Mouse (Mus musculus) neutrophil, adult 5-6 weeks (primary cell): ENCODE results near the gene Mettl17. TPM values are rescaled to one million over a fixed set of nuclear protein-coding genes. Genes with fewer than 3 reads are reported as not detected.
"Not testable (repeated sequence)": the region's sequence is repeated elsewhere in the genome, so short reads cannot be mapped to it uniquely, and the experiment has no call there.

Source experiments
- ATAC-seq: fragments of 151-379, 151-347 bp; 2 replicates; pipeline ENCODE4 v1.8.0; 2017; ENCODE audit warnings: mild to moderate bottlenecking, moderate TSS enrichment; ENCODE audit not compliant: insufficient number of reproducible peaks, poor library complexity, low FRiP score, severe bottlenecking; ENCODE audit errors: extremely low read depth
- total RNA-seq: library from RNA; stranded (forward); fragments of 200-1000 nt; gene quantifications from 2 replicates; pipeline ENCODE4 v1.2.3, GENCODE M21; 2017

Gene Mettl17
- total RNA-seq: 23.1 and 25.8 TPM in 2 replicates

- peak; percentile 94 for ATAC-seq
These were observed at the start of gene Mettl17 for GRCm38 (mm10) chr14:51884598-51885331. Gene Mettl17 (plus strand): TSS chr14:51884842.

DNA sequence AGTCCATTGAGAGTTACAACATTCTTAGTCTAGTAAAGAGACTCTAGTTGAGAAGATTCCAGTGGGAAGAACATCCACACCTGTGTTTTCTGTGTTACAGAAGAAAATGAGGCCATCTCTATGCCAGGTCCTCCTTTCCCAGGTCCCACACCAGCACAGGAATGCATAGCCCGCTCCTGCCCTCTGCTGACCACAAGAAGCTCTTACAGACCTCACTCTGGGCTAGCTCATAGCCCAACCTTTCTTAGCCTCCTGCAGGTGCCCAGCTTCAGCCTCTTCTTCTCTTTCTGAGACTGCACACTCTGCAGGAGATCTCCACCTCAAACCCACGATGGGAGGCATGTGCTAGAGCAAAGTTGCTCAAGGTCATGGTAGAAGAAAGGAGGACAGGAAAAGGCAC is 46.2 kb upstream of the Mettl17 start:
- ATAC-seq: not testable (repeated sequence)

- no peak for ATAC-seq
These were observed 42.4 kb upstream of the Mettl17 start for GRCm38 (mm10) chr14:51842250-51842649.

- no peak for ATAC-seq
These were observed 41.9 kb upstream of the Mettl17 start for GRCm38 (mm10) chr14:51842781-51843180.

DNA sequence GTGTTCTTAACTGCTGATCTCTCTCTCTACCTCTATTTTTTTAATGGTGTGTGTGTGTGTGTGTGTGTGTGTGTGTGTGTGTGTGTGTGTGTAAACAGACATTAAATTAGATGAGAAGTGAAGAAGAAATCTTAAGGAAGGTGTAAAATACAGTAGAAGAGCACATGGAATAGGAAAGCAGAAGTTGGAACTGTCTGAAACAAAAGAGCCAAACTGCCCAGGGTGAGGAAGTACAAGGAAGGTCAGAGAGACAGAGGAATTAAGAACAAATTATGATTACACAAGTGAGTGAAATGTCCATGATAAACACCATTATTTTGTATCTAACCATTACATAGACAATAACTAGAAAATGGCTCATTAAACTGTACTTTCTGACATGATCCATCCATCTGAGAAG is 40.8 kb upstream of the Mettl17 start:
- no peak for ATAC-seq

GRCm38 (mm10) chr14:51846566-51846965 is 38.1 kb upstream of the Mettl17 start:
- ATAC-seq: no peak

DNA sequence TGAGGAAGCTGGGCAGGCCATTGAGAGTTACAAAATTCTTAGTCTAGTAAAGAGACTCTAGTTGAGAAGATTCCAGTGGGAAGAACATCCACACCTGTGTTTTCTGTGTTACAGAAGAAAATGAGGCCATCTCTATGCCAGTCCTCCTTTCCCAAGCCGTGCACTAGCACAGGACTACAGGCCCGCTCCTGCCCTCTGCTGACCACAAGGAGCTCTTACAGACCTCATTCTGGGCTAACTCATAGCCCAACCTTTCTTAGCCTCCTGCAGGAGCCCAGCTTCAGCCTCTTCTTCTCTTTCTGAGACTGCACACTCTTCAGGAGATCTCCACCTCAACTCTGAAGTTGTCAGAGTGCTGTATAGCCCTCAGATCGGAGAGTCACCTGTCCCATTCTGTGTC is 33.6 kb upstream of the Mettl17 start:
- ATAC-seq: not testable (repeated sequence)

- ATAC-seq: no peak
These were observed 31.2 kb upstream of the Mettl17 start, which contains the start of gene Ear6 for GRCm38 (mm10) chr14:51853399-51853798. Gene Ear6 (plus strand): TSS chr14:51853699.

DNA sequence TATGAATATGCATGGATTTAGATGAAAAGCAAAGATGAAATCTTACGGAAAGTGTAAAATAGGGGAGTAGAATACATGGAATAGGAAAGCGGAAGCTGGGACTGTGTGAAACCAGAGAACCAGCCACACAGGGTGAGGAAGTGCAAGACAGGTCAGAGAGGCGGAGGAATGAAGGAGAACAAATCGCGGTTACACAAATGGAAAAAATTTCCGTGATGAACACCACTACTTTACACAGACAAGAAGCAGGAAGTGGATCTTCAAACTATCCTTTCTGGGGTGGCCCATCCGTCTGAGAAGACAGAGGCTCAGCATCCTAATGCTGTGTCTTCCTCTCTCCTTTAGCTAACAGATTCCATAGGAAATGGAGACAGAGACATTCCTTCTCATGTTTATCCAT is 29.4 kb upstream of the Mettl17 start:
- ATAC-seq: not testable (repeated sequence)

- ATAC-seq: not testable (repeated sequence)
These were observed 21.0 kb upstream of the Mettl17 start for GRCm38 (mm10) chr14:51863603-51864002.

DNA sequence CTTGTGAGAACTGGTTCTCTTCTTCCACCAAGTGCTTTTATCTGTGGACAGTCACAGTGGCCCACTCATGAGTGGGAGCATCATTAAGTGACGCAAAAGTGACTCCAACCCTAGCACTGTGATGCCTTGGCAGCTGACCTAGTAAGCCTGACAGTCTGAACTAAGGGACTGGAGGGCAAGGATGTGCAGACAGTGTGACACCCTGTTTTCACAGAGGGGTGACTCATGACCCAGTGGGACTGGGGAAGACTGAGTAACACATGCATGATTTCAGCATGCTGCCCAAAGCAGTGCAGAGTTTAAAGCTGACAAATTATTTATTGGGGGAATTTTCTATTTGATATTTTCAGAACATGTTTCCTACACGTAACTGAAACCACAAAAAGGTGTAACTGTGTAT is 13.9 kb upstream of the Mettl17 start:
- no peak for ATAC-seq

DNA sequence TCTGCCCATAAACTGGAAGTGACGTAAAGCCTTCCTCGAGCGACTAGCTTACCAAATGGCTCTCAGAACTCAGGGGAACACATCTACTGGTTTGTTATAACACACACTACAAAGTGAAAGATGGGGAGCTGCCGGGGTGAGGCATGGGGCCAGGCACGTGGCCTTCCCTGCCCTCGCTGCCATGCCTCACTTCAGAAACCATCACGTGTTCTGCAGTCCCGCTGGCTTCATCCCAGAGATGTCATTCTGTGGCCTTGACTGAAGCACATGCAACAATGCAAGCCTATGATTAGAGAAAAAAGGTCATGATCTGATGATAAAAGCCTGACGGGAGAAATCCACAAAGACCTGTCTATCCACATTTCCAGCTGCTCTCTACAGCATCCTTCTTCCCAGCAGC is 12.9 kb upstream of the Mettl17 start:
- ATAC-seq: no peak

DNA sequence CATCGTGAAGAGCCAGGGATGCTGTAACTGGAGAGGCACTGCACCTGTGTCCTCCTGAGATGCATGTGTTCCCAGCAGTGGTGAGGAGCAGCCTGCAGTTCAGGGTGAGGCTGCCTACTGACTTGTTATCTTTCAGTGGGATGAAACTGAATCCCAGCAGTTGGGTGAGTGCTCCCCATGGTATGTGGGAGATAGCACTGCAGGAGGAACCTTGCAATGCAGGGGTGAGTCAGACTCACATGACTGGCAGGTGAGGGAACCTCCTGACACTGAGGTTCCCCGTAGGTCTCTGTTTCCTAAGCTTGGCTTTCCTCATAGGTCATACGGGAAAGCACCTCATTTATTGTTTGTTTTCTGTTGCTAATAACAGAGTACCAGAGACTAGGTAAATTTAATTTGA is 7.1 kb upstream of the Mettl17 start:
- no peak for ATAC-seq

GRCm38 (mm10) chr14:51883527-51884030 is 1.1 kb upstream of the Mettl17 start:
- ATAC-seq: peak; percentile 59

DNA sequence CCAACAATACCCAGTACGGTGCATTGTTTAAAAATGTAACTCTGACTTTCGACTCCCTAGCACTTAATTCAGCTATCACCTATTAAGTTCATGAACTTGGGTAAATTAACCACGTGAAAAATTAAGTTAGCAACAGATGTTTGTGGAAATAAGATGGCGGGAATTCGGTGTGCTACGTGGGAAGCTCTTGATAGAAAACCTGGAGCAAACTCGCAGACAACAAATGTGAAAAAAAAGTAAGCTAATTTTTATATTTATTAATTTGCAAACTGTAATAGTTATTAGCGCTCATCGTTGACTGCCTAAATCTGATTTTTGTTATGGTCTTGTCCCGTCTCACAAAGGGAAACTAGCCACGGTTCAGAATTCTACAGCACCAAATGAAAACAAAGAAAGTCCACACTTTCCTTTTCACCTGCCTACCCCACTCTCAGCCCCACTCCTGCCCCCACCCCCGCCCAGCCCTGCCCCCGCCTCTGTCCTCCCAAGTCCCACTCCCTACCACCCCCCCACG is 554 bp upstream of the Mettl17 start:
- no peak for ATAC-seq

DNA sequence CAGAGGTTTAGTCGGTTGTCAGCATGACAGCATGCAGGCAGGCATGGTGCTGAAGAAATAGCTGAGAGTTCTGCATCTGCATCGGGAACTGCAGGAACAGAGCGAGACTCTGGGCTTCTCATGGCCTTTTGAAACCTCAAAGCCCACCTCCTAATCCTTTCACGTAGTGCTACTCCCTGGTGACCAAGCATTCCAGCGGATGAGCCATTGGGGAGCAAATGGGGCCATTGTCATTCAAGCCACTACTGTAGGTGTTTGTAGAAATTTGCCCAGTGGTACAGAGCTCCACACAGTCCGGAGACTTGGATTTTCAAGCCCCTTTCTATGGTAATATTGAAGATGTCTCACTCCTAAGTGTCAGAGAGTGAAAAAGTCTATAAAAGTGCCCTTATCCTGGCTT is 1.4 kb downstream of the Mettl17 start:
- ATAC-seq: no peak

DNA sequence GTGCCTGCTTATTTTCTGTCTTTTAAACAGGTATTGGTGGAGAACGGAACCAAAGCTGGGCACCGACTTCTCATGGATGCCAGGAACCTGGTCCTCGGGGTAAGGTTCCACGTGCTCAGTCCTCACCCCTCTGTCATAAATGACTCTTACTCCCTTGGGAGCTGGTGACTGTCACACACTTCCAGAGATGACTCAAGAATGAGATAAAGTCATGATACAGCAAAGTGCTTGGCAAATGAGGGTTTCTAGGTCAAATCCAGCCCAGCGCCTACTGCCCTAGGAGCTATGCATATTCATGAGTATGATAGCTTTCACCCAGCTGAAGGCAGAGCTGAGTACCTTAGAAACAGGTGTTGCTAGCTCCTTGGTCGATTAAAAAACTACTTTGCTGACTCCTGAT is 5.2 kb downstream of the Mettl17 start:
- ATAC-seq: no peak

DNA sequence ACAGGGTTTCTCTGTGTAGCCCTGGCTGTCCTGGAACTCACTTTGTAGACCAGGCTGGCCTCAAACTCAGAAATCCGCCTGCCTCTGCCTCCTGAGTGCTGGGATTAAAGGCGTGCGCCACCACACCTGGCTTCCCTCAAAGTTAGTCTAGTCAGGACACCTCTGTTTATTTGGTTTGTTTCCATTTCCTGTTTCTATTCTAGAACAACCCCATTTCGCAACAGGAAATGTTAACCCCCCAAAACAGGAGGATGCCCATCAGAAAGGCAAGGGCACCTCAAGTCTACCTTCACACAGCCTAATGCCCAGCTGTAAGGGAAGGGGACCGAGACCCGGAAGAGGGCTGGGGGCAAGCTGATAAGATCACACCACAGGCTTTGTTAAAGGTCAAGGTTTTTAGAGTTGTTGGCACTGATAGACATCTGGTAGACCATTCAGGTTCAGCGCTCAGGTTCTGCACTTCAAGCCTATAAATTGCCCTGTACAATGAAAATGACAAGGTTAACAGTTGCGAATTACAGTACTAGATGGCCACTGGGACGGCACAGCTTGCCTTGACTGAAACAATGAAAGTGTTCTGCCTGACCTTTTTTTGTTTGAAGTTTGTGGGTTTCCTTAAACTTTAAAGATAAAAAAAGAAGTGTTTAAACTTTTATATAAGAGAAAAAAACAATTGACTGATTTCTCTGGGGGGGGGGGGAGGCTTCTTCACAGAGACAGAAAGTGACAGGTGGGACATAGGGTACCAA is 7.7 kb downstream of the Mettl17 start, which contains the start of gene Slc39a2:
TSS of gene Slc39a2 (plus strand) at position 699 of the 749 bp plus-strand sequence.
- ATAC-seq: no peak

- ATAC-seq: no peak
These were observed 8.6 kb downstream of the Mettl17 start for GRCm38 (mm10) chr14:51893094-51893794.
